Mouse (Mus musculus): ENCODE measurements around the gene Polr3c.
"Not testable (repeated sequence)": the region's sequence is repeated elsewhere in the genome, so short reads cannot be mapped to it uniquely, and the experiment has no call there.

Polr3c gene

GRCm38 (mm10) chr3:96727343-96727827 lies at the start of gene Polr3c, which contains the start of gene Rnf115:
TSS of gene Polr3c (minus strand) at chr3:96727628.
TSS of gene Rnf115 (plus strand) at chr3:96727664.
- ATAC-seq (ENCODE audit: low TSS enrichment), result peak; percentile 92

GRCm38 (mm10) chr3:96777120-96777519 lies 49.7 kb upstream of the Polr3c start:
- ATAC-seq (ENCODE audit: low TSS enrichment), result no peak

GRCm38 (mm10) chr3:96772949-96773348 lies 45.5 kb upstream of the Polr3c start:
- no peak for ATAC-seq (ENCODE audit: low TSS enrichment)

GRCm38 (mm10) chr3:96769971-96770370 lies 42.5 kb upstream of the Polr3c start:
- no peak for ATAC-seq (ENCODE audit: low TSS enrichment)

GRCm38 (mm10) chr3:96764528-96764927 lies 37.1 kb upstream of the Polr3c start:
- no peak for ATAC-seq (ENCODE audit: low TSS enrichment)

GRCm38 (mm10) chr3:96759695-96760094 lies 32.3 kb upstream of the Polr3c start:
- peak; percentile 83 for ATAC-seq (ENCODE audit: low TSS enrichment)

- peak; percentile 69; the same call in 1 of the 2 replicates for ATAC-seq (ENCODE audit: low TSS enrichment)
Measured at GRCm38 (mm10) chr3:96757691-96758090, 30.3 kb upstream of the Polr3c start.

- ATAC-seq (ENCODE audit: low TSS enrichment), result no peak
Measured at GRCm38 (mm10) chr3:96755935-96756334, 28.5 kb upstream of the Polr3c start.

GRCm38 (mm10) chr3:96746829-96747228 lies 19.4 kb upstream of the Polr3c start:
- no peak for ATAC-seq (ENCODE audit: low TSS enrichment)

- no peak for ATAC-seq (ENCODE audit: low TSS enrichment)
Measured at GRCm38 (mm10) chr3:96744348-96744747, 16.9 kb upstream of the Polr3c start.

- not testable (repeated sequence) for ATAC-seq (ENCODE audit: low TSS enrichment)
Measured at GRCm38 (mm10) chr3:96740279-96740678, 12.9 kb upstream of the Polr3c start.

- ATAC-seq (ENCODE audit: low TSS enrichment), result no peak
Measured at GRCm38 (mm10) chr3:96737995-96738394, 10.6 kb upstream of the Polr3c start.

GRCm38 (mm10) chr3:96737013-96737740 lies 9.7 kb upstream of the Polr3c start:
- ATAC-seq (ENCODE audit: low TSS enrichment), result no peak

- ATAC-seq (ENCODE audit: low TSS enrichment), result peak; percentile 75
Measured at GRCm38 (mm10) chr3:96735200-96735599, 7.8 kb upstream of the Polr3c start.

GRCm38 (mm10) chr3:96733984-96734383 lies 6.6 kb upstream of the Polr3c start:
- ATAC-seq (ENCODE audit: low TSS enrichment), result no peak

GRCm38 (mm10) chr3:96730785-96731184 lies 3.4 kb upstream of the Polr3c start:
- ATAC-seq (ENCODE audit: low TSS enrichment), result no peak

- ATAC-seq (ENCODE audit: low TSS enrichment), result no peak
Measured at GRCm38 (mm10) chr3:96729403-96729784, 2.0 kb upstream of the Polr3c start.

- ATAC-seq (ENCODE audit: low TSS enrichment), result peak; percentile 18; the same call in 1 of the 2 replicates
Measured at GRCm38 (mm10) chr3:96728634-96729402, 1.4 kb upstream of the Polr3c start.

- ATAC-seq (ENCODE audit: low TSS enrichment), result peak; percentile 44
Measured at GRCm38 (mm10) chr3:96727828-96728633, 603 bp upstream of the Polr3c start.

GRCm38 (mm10) chr3:96719173-96719572 lies 8.3 kb downstream of the Polr3c start:
- ATAC-seq (ENCODE audit: low TSS enrichment), result peak; percentile 80

- ATAC-seq (ENCODE audit: low TSS enrichment), result no peak
Measured at GRCm38 (mm10) chr3:96715854-96716253, 11.6 kb downstream of the Polr3c start.

- ATAC-seq (ENCODE audit: low TSS enrichment), result no peak
Measured at GRCm38 (mm10) chr3:96714286-96714685, 13.1 kb downstream of the Polr3c start.
